Comparison of ENCODE assay signal across 8 mouse cellular contexts in the genomic region with DNA sequence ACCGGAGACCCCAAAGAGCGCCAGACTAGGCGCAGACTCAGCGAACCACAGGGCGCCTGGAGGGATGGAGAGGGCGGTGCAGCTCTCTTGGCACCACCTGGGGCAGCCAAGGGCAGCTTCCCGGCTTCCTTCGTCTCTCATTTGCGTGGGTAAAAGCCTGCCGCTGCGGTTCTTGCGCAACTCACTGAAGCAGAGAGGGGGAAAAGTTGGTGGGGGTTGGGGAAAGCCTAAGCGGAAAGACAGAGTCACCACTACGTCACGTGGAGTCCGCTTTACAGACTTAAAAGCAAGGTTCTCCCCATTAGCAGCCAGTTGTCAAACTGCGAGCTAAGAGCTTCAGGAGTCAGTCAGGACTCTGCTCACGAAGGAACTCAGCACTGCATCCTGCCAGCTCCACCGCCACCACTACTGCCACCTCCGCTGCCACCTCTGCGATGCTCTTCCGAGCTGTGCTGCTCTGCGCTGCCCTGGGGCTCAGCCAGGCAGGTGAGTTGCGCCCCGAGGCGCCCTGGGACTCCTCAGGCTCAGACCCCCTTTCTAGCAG. TPM values are rescaled to one million over a fixed set of nuclear protein-coding genes. Genes with fewer than 3 reads are reported as not detected.
DNase-seq lines count a peak whose midpoint lies in the region; ATAC-seq lines count a peak whose summit lies in the region.

A gene (plus strand): TSS at position 242 of the 544 bp plus-strand sequence.

- no peaks in the 10 kb centered on the region for H3K27me3 ChIP-seq in intestine, embryonic 16.5 days (replicated peaks; ENCODE audit: control insufficient read depth, insufficient read depth, low read length)
- H3K27me3 ChIP-seq in limb, embryonic 13.5 days: 0 out of 2 replicates have a peak, but pooled peaks cover 4% of the 10 kb centered on the region
- H3K27me3 ChIP-seq in midbrain, embryonic 13.5 days: no peaks in the 10 kb centered on the region; the same call in 1 of the 2 replicates

- peaks cover 3% of the 10 kb centered on the region; the same call in 1 of the 2 replicates for H3K4me1 ChIP-seq in intestine, embryonic 16.5 days (ENCODE audit: control insufficient read depth, insufficient read depth, low read length)
- H3K4me1 ChIP-seq in limb, embryonic 13.5 days: 0 out of 2 replicates have a peak, but pooled peaks cover 6% of the 10 kb centered on the region
- peaks cover 9% of the 10 kb centered on the region; the same call in 1 of the 2 replicates for H3K4me1 ChIP-seq in midbrain, embryonic 13.5 days (replicated peaks)

- peak; percentile 55 for DNase-seq in R1 (ENCODE audit: low read depth, low spot score)
- DNase-seq in embryo, embryonic 10.5 days (ENCODE audit: low spot score): peak; percentile 62
- peak; percentile 55 for DNase-seq in skeletal muscle tissue, adult 2 months (ENCODE audit: low read depth, low spot score)

- no peaks in the 10 kb centered on the region for H3K36me3 ChIP-seq in intestine, embryonic 16.5 days (ENCODE audit: control insufficient read depth, insufficient read depth, low read length)
- no peaks in the 10 kb centered on the region for H3K36me3 ChIP-seq in limb, embryonic 13.5 days
- H3K36me3 ChIP-seq in midbrain, embryonic 13.5 days: no peaks in the 10 kb centered on the region

- H3K4me2 ChIP-seq in intestine, embryonic 16.5 days (ENCODE audit: low read depth, low read length): peak within 1 kb of the TSS; percentile 85
- H3K4me2 ChIP-seq in limb, embryonic 13.5 days (replicated peaks): peak within 1 kb of the TSS; percentile 86
- H3K4me2 ChIP-seq in midbrain, embryonic 13.5 days (replicated peaks): peak within 1 kb of the TSS; percentile 94

- 1% methylated on average over 26 of the region's 26 CpGs for WGBS in intestine, embryonic 16.5 days
- WGBS in limb, embryonic 13.5 days: 2% methylated on average over 26 of the region's 26 CpGs
- WGBS in midbrain, embryonic 13.5 days: 1% methylated on average over 26 of the region's 26 CpGs

- no peak within 1 kb of the TSS; the same call in 1 of the 2 replicates for H3K27ac ChIP-seq in intestine, embryonic 16.5 days (ENCODE audit: low read length)
- H3K27ac ChIP-seq in limb, embryonic 13.5 days: no peak within 1 kb of the TSS
- H3K27ac ChIP-seq in midbrain, embryonic 13.5 days: no peak within 1 kb of the TSS

- ATAC-seq in granulocyte monocyte progenitor cell, adult 5-6 weeks (replicated peaks; ENCODE audit: poor library complexity, severe bottlenecking): peak; percentile 96
- ATAC-seq in intestine, embryonic 16.5 days: peak; percentile 91
- peak; percentile 85 for ATAC-seq in limb, embryonic 13.5 days (ENCODE audit: low FRiP score, low read depth)
- peak; percentile 94 for ATAC-seq in midbrain, embryonic 13.5 days
- no peak for ATAC-seq in activated CD4-positive, CD25-positive, alpha-beta regulatory T cell, adult 4 months

- H3K9ac ChIP-seq in intestine, embryonic 16.5 days (ENCODE audit: low read depth, low read length): peak within 1 kb of the TSS; percentile 69
- peak within 1 kb of the TSS; percentile 60 for H3K9ac ChIP-seq in limb, embryonic 13.5 days
- peak within 1 kb of the TSS; percentile 61 for H3K9ac ChIP-seq in midbrain, embryonic 13.5 days (replicated peaks)

- H3K9me3 ChIP-seq in intestine, embryonic 16.5 days (ENCODE audit: control insufficient read depth, low read length): no peaks in the 10 kb centered on the region
- no peaks in the 10 kb centered on the region for H3K9me3 ChIP-seq in limb, embryonic 13.5 days
- H3K9me3 ChIP-seq in midbrain, embryonic 13.5 days: no peaks in the 10 kb centered on the region

- peak within 1 kb of the TSS; percentile 54 for H3K4me3 ChIP-seq in intestine, embryonic 16.5 days (ENCODE audit: low read length)
- peak within 1 kb of the TSS; percentile 46 for H3K4me3 ChIP-seq in limb, embryonic 13.5 days
- peak within 1 kb of the TSS; percentile 50 for H3K4me3 ChIP-seq in midbrain, embryonic 13.5 days (replicated peaks)

RNA-seq across cellular contexts. Expression of the gene that starts here (rescaled TPM):
- 0.79 TPM in 1 of 2 replicates, not detected in the other for total RNA-seq in granulocyte monocyte progenitor cell, adult 5-6 weeks (2014; fragmentation: Nextera tagmentation)
- total RNA-seq in granulocyte monocyte progenitor cell, adult 5-6 weeks (2017): 1.3 and 2.5 TPM in 2 replicates
- 1.2 and 1.4 TPM in 2 replicates for polyA plus RNA-seq in intestine, embryonic 16.5 days (2015; fragmentation: Nextera tagmentation; extraction: Ambion mirVana)
- polyA plus RNA-seq in limb, embryonic 13.5 days (2015; fragmentation: Nextera tagmentation; extraction: Ambion mirVana): 0.13 and 0.20 TPM in 2 replicates
- polyA plus RNA-seq in midbrain, embryonic 13.5 days (2015; fragmentation: Nextera tagmentation; extraction: Ambion mirVana): not detected in 2 replicates
- not detected for polyA plus RNA-seq in activated CD4-positive, CD25-positive, alpha-beta regulatory T cell, adult 4 months (2017; shearing (Covaris generic))

Comparison
In these comparisons a context has a peak if more than half of its experiments do, and no peak if none do; other contexts are left out.
1. Peak in ATAC-seq, H3K4me3 ChIP-seq, H3K9ac ChIP-seq and H3K4me2 ChIP-seq in limb, embryonic 13.5 days; RNA of the gene not detected or under 1 TPM.
2. Peak in ATAC-seq, H3K4me3 ChIP-seq, H3K9ac ChIP-seq and H3K4me2 ChIP-seq in midbrain, embryonic 13.5 days; RNA of the gene not detected or under 1 TPM.